Mouse (Mus musculus) activated CD4-positive, CD25-positive, alpha-beta regulatory T cell (primary cell): ENCODE results near the gene Ppp2r2c. TPM values are rescaled to one million over a fixed set of nuclear protein-coding genes. Genes with fewer than 3 reads are reported as not detected.

Experiments used
- polyA plus RNA-seq, 2 experiments: library from polyadenylated mRNA; unstranded; fragments of 100-300 nt; shearing (Covaris generic); gene quantifications; one replicate each; pipeline ENCODE4 v1.2.1; 2017

Gene Ppp2r2c
- not detected for polyA plus RNA-seq

GRCm38 (mm10) chr5:36868266-36869090 is at the start of gene Ppp2r2c:
TSS of gene Ppp2r2c (plus strand) at chr5:36868513.

GRCm38 (mm10) chr5:36829913-36830879 is 38.1 kb upstream of the Ppp2r2c start, which contains the start of gene Man2b2:
TSS of gene Man2b2 (minus strand) at chr5:36830653.

GRCm38 (mm10) chr5:36988781-36989624 is 120.7 kb downstream of the Ppp2r2c start, which contains the start of gene Wfs1:
TSS of gene Wfs1 (minus strand) at chr5:36989205.

Other genes with a start within 250 kb of the Ppp2r2c start
- gene D5Ertd579e, start 172.5 kb upstream of the Ppp2r2c start, polyA plus RNA-seq: 10 to 100 TPM; 33.1 to 38.0 TPM
- gene Bloc1s4, start 119.9 kb upstream of the Ppp2r2c start, polyA plus RNA-seq: 10 to 100 TPM; 32.5 to 33.5 TPM
- 100 to 1,000 TPM; 245 to 254 TPM for gene Mrfap1, start 71.7 kb upstream of the Ppp2r2c start, polyA plus RNA-seq
- 10 to 100 TPM; 14.0 to 19.1 TPM for gene Man2b2, start 37.9 kb upstream of the Ppp2r2c start, polyA plus RNA-seq
- 1 to 10 TPM in 1 of 2 experiments, under 1 TPM in 1; 0.47 to 3.2 TPM for gene Wfs1, start 120.7 kb downstream of the Ppp2r2c start, polyA plus RNA-seq
- 1 to 10 TPM; 1.3 to 2.3 TPM for gene Gm1043, start 216.9 kb downstream of the Ppp2r2c start, polyA plus RNA-seq